Mouse (Mus musculus) liver, embryonic 14.5 days (tissue): ENCODE measurements around the gene Hoxa6.

ENCODE experiments used
- CTCF ChIP-seq: IDR thresholded peaks from 2 replicates; pipeline ENCODE4 v1.5.1; 2016; ENCODE audit warnings: antibody characterized with exemption, low read depth, control low read depth
- EP300 ChIP-seq: IDR thresholded peaks from 2 replicates; pipeline ENCODE4 v1.6.1; 2016; ENCODE audit warnings: antibody characterized with exemption, low read depth

- TF ChIP-seq EP300 (no peak), CTCF (no peak)
These were observed 27.8 kb downstream of the Hoxa6 start for GRCm38 (mm10) chr6:52180726-52181125.
